Mouse (Mus musculus) erythroblast, embryonic 14.5 days (primary cell): ENCODE measurements around the gene Noct.

Experiments
- GATA1 ChIP-seq: IDR thresholded peaks from 2 replicates; pipeline ENCODE4 v1.6.1; 2012; ENCODE audit warnings: low read length, inconsistent platforms, mixed read lengths
- TAL1 ChIP-seq: IDR thresholded peaks from 3 replicates; pipeline ENCODE4 v1.6.1; 2012; ENCODE audit warnings: low read length, inconsistent platforms, mixed read lengths

DNA sequence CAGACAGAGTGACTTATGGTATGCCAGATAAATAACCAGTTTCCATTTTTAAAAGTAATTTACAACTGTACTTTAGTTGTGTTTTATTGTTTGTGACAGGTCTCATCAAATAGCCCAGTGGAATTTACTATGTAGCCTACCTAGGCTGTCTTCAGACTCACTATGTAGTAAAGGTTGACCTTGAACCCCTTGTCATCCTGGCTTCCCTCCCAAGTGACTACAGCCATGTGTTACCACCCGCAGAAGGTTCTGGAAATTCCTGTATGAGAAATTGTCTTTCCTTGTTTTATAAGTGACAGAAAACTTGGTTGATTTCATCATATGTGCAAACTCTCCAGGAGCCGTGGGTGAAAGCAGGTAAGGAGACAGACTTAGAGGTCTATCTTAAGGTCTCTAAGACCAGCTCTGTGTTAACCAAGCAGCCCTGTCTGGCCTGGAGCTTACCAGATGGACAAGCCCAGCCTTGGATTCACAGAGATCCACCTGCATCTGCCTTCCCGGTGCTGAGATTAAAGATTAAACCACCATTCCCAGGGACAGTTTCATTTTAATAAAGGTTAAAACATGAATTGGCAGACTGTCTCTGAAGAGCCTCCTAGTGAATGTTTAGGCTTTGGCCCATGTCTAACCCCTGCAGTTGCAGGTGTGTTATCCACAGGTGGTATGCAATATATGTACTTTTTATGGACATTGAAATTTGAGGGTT is 8.1 kb downstream of the Noct start:
- TF ChIP-seq GATA1 (no peak), TAL1 (no peak)
